Comparison of ENCODE assay signal across 8 mouse cellular contexts in the genomic region with DNA sequence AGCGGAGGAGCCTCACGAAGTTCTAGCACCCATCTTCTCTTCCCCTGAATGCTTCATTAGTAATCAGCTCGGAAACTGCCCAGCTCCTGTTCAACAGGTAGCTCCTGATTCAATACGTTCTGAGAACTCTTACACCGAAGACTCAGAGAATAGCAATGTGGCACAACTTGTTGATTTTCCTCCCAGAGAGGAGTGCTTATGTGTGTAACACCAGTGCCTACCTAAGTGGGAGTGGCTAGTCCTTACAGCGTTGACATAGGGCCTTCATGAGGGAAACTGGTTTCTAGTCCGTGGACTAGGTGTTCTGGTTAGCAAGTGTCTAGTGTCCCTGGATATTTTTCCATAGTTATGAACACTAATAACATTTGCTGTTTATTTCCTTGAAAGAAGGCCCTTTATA. TPM values are rescaled to one million over a fixed set of nuclear protein-coding genes. Genes with fewer than 3 reads are reported as not detected.
DNase-seq lines count a peak whose midpoint lies in the region; ATAC-seq and TF ChIP-seq lines count a peak whose summit lies in the region.

No protein-coding gene starts in this region.

- H3K27me3 ChIP-seq in midbrain, embryonic 11.5 days (ENCODE audit: control insufficient read depth, insufficient read depth, low read length): no peaks in the 10 kb centered on the region
- H3K27me3 ChIP-seq in midbrain, embryonic 10.5 days (ENCODE audit: low read depth, poor library complexity, severe bottlenecking): no peaks in the 10 kb centered on the region
- no peaks in the 10 kb centered on the region for H3K27me3 ChIP-seq in kidney, postnatal 0 days (ENCODE audit: insufficient read depth, low read length)

- WGBS in midbrain, embryonic 11.5 days: 57% methylated on average over 7 of the region's 7 CpGs
- 66% methylated on average over 7 of the region's 7 CpGs for WGBS in midbrain, embryonic 10.5 days
- WGBS in kidney, postnatal 0 days: 26% methylated on average over 7 of the region's 7 CpGs

- no peaks in the 10 kb centered on the region for H3K9me3 ChIP-seq in midbrain, embryonic 11.5 days (ENCODE audit: control insufficient read depth, low read length)
- H3K9me3 ChIP-seq in midbrain, embryonic 10.5 days (replicated peaks): no peaks in the 10 kb centered on the region
- H3K9me3 ChIP-seq in kidney, postnatal 0 days (replicated peaks; ENCODE audit: low read length): no peaks in the 10 kb centered on the region

- peaks cover 16% of the 10 kb centered on the region for H3K4me1 ChIP-seq in midbrain, embryonic 11.5 days (ENCODE audit: control insufficient read depth, insufficient read depth, low read length)
- peaks cover 32% of the 10 kb centered on the region for H3K4me1 ChIP-seq in midbrain, embryonic 10.5 days
- H3K4me1 ChIP-seq in kidney, postnatal 0 days (replicated peaks; ENCODE audit: insufficient read depth, low read length): peaks cover 5% of the 10 kb centered on the region

- no peak overlapping the region for H3K4me3 ChIP-seq in midbrain, embryonic 11.5 days (ENCODE audit: low read depth, low read length)
- H3K4me3 ChIP-seq in midbrain, embryonic 10.5 days: no peak overlapping the region
- peak overlapping the region; percentile 79; the same call in 1 of the 2 replicates for H3K4me3 ChIP-seq in kidney, postnatal 0 days (replicated peaks; ENCODE audit: low read depth, low read length)

- H3K9ac ChIP-seq in midbrain, embryonic 11.5 days (ENCODE audit: low read length): no peak overlapping the region
- 0 out of 2 replicates have a peak overlapping the region, but pooled peaks have one; percentile 27 for H3K9ac ChIP-seq in kidney, postnatal 0 days (ENCODE audit: low read depth, low read length)

- TF ChIP-seq CTCF in kidney, postnatal 0 days (IDR thresholded peaks at IDR 0.05; ENCODE audit: low read depth): no peak

- ATAC-seq in CD4-positive, CD25-positive, alpha-beta regulatory T cell, adult 4 months: no peak
- no peak for ATAC-seq in midbrain, embryonic 11.5 days (ENCODE audit: low FRiP score)
- ATAC-seq in kidney, postnatal 0 days (replicated peaks; ENCODE audit: low FRiP score, low read depth): no peak

- H3K27ac ChIP-seq in midbrain, embryonic 11.5 days (ENCODE audit: low read depth, low read length): no peak overlapping the region
- H3K27ac ChIP-seq in midbrain, embryonic 10.5 days (replicated peaks): no peak overlapping the region
- peak overlapping the region; percentile 36; the same call in 1 of the 2 replicates for H3K27ac ChIP-seq in kidney, postnatal 0 days

- H3K4me2 ChIP-seq in midbrain, embryonic 11.5 days: no peak overlapping the region
- peak overlapping the region; percentile 73 for H3K4me2 ChIP-seq in kidney, postnatal 0 days (ENCODE audit: low read length)

- DNase-seq in CD4-positive, CD25-positive, alpha-beta regulatory T cell, adult 2 months (ENCODE audit: low read depth, low spot score): peak; percentile 33
- peak; percentile 85 for DNase-seq in midbrain, embryonic 11.5 days (ENCODE audit: low spot score, missing footprints)
- DNase-seq in midbrain, embryonic 10.5 days (ENCODE audit: low spot score): no peak
- peak; percentile 72 for DNase-seq in kidney, postnatal 0 days (ENCODE audit: low spot score)
- peak; percentile 49 for DNase-seq in naive thymus-derived CD4-positive, alpha-beta T cell, adult 2 months (ENCODE audit: low read depth)
- DNase-seq in layer of hippocampus, adult 9-10 months (ENCODE audit: low spot score): no peak
- no peak for DNase-seq in thymus, postnatal 4 days

- no peaks in the 10 kb centered on the region for H3K36me3 ChIP-seq in midbrain, embryonic 11.5 days (ENCODE audit: control insufficient read depth, insufficient read depth, low read length)
- H3K36me3 ChIP-seq in midbrain, embryonic 10.5 days: no peaks in the 10 kb centered on the region
- H3K36me3 ChIP-seq in kidney, postnatal 0 days (ENCODE audit: insufficient read depth, low read length): no peaks in the 10 kb centered on the region

RNA-seq across cellular contexts. Expression of a gene that starts 33.4 kb away (rescaled TPM):
- 10 to 100 TPM; 28.9 to 38.7 TPM for polyA plus RNA-seq in CD4-positive, CD25-positive, alpha-beta regulatory T cell, adult 4 months (2017; shearing (Covaris generic))
- polyA plus RNA-seq in midbrain, embryonic 11.5 days (2014; fragmentation: Nextera tagmentation; extraction: Ambion mirVana): 55.4 and 63.4 TPM in 2 replicates
- polyA plus RNA-seq in midbrain, embryonic 10.5 days (2016; fragmentation: Nextera tagmentation; extraction: Ambion mirVana): 39.2 and 40.4 TPM in 2 replicates
- 85.5 and 91.6 TPM in 2 replicates for polyA plus RNA-seq in kidney, postnatal 0 days (2015; fragmentation: Nextera tagmentation; extraction: Ambion mirVana)

Comparison
In these comparisons a context has a peak if more than half of its experiments do, and no peak if none do; other contexts are left out.
1. DNase-seq: peak in CD4-positive, CD25-positive, alpha-beta regulatory T cell, adult 2 months (single experiment), midbrain, embryonic 11.5 days (single experiment), kidney, postnatal 0 days (single experiment) and naive thymus-derived CD4-positive, alpha-beta T cell, adult 2 months (single experiment); none in midbrain, embryonic 10.5 days (single experiment), layer of hippocampus, adult 9-10 months (single experiment) and thymus, postnatal 4 days (single experiment).